Mouse (Mus musculus) forebrain, embryonic 15.5 days (tissue): ENCODE data around the gene Slc22a2. TPM values are rescaled to one million over a fixed set of nuclear protein-coding genes. Genes with fewer than 3 reads are reported as not detected.
"Not testable (repeated sequence)": the region's sequence is repeated elsewhere in the genome, so short reads cannot be mapped to it uniquely, and the experiment has no call there.

Source experiments
- ATAC-seq: fragments of 200-750 bp; cut with Nextera tagmentation; replicated peaks from 2 replicates; pipeline ENCODE4 v1.8.0; 2017; ENCODE audit warnings: mild to moderate bottlenecking, moderate TSS enrichment, moderate library complexity
- H3K27ac ChIP-seq: fragments of 300-500 bp; sonication (generic); replicated peaks from 2 replicates; pipeline ENCODE4 v1.5.1; 2015; ENCODE audit warnings: mild to moderate bottlenecking, inconsistent platforms
- H3K27me3 ChIP-seq: fragments of 300-500 bp; sonication (generic); 2 replicates; pipeline ENCODE4 v1.6.1; 2015; ENCODE audit warnings: inconsistent platforms
- H3K36me3 ChIP-seq: fragments of 300-500 bp; sonication (generic); 2 replicates; pipeline ENCODE4 v1.6.1; 2015; ENCODE audit warnings: mild to moderate bottlenecking, inconsistent platforms
- H3K4me1 ChIP-seq: fragments of 300-500 bp; sonication (generic); 2 replicates; pipeline ENCODE4 v1.6.1; 2015; ENCODE audit warnings: inconsistent platforms
- H3K4me2 ChIP-seq: fragments of 300-500 bp; sonication (generic); replicated peaks from 2 replicates; pipeline ENCODE4 v1.6.1; 2015; ENCODE audit warnings: mild to moderate bottlenecking, inconsistent platforms
- H3K4me3 ChIP-seq: fragments of 300-500 bp; sonication (generic); 2 replicates; pipeline ENCODE4 v1.5.1; 2015; ENCODE audit warnings: mild to moderate bottlenecking, inconsistent platforms
- H3K9ac ChIP-seq: fragments of 300-500 bp; sonication (generic); replicated peaks from 2 replicates; pipeline ENCODE4 v1.6.1; 2015; ENCODE audit warnings: mild to moderate bottlenecking, inconsistent platforms
- H3K9me3 ChIP-seq: fragments of 300-500 bp; sonication (generic); 2 replicates; pipeline ENCODE4 v1.6.1; 2016; ENCODE audit warnings: inconsistent platforms
- WGBS: fragments of 180-500 bp; shearing (Covaris S2); methylation state at CpG from one replicate; pipeline ENCODE4 v1.1.7; 2015; ENCODE audit warnings: mixed read lengths; 5-methylcytosine and 5-hydroxymethylcytosine counted together
- polyA plus RNA-seq: library from polyadenylated mRNA; unstranded; fragments of >200 nt; fragmentation: Nextera tagmentation; extraction: Ambion mirVana; gene quantifications from 2 replicates; pipeline ENCODE4 v1.2.1, GENCODE M21; 2015

Slc22a2 gene
- polyA plus RNA-seq, 1 experiment from 2014 or later, result 0.50 TPM

GRCm38 (mm10) chr17:12671029-12671605 lies 87.2 kb downstream of the Slc22a2 start:
- no peak overlapping the region for H3K4me2 ChIP-seq
- H3K27me3 ChIP-seq, result no peaks in the 10 kb centered on the region
- no peaks in the 10 kb centered on the region for H3K4me1 ChIP-seq
- no peak overlapping the region for H3K9ac ChIP-seq
- no peak overlapping the region for H3K4me3 ChIP-seq
- H3K27ac ChIP-seq, result no peak overlapping the region
- H3K9me3 ChIP-seq, result no peaks in the 10 kb centered on the region
- ATAC-seq, result no peak
- WGBS, result 92% methylated on average over 5 of the region's 5 CpGs
- H3K36me3 ChIP-seq, result no peaks in the 10 kb centered on the region

DNA sequence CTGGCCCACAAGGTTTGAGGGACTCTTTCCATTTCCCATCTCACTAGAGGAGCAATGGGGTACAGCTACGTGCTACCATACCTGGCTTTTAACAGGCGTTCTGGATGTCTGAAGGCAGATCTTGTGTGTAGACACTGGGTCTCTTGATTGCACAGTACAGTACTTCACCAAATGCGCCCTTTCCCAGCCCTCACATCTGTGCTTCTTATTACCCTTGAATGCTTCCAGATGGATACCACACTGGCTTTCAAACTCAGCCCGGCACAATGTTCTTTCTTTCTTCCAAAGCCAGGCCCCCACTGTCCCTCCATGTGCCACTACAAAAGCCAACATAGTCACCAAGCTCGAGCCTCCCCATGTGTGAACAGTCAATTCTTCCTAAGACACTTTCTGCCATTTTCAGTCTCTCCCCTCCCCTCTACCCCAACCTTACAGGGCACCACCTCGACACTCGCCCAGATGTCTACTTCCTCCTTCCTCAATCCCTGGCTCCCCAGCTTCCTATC lies 88.4 kb downstream of the Slc22a2 start:
- Histone ChIP-seq H3K9ac (no peak overlapping the region), H3K4me3 (no peak overlapping the region), H3K27ac (no peak overlapping the region), H3K27me3 (no peaks in the 10 kb centered on the region), H3K4me1 (no peaks in the 10 kb centered on the region), H3K36me3 (no peaks in the 10 kb centered on the region), H3K4me2 (no peak overlapping the region), H3K9me3 (no peaks in the 10 kb centered on the region)
- WGBS, result 84% methylated on average over 7 of the region's 7 CpGs
- no peak for ATAC-seq

DNA sequence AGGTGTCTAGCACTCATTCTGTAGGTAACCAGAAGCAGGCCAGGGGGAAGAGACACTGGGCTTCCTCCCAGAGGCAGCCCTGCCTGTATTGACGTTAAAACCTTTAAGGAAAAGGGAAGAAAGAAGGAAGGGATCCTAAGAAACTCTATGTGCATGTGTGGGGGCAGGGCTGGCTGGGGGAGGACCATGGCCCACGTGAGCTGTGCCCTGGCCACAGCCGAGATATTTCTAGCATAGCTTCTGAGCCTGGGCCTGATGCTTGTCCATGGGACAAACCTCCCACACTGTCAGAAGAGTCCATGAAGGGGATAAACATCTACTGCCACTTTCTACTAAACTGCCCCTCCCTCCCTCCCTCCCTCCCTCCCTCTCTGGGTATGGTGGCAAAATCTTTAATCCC lies 89.9 kb downstream of the Slc22a2 start:
- no peaks in the 10 kb centered on the region for H3K36me3 ChIP-seq
- no peaks in the 10 kb centered on the region for H3K4me1 ChIP-seq
- H3K27ac ChIP-seq, result no peak overlapping the region
- no peaks in the 10 kb centered on the region for H3K9me3 ChIP-seq
- WGBS, result 74% methylated on average over 3 of the region's 3 CpGs
- no peak overlapping the region for H3K4me2 ChIP-seq
- ATAC-seq, result no peak
- H3K9ac ChIP-seq, result no peak overlapping the region
- H3K4me3 ChIP-seq, result no peak overlapping the region
- no peaks in the 10 kb centered on the region for H3K27me3 ChIP-seq

GRCm38 (mm10) chr17:12674980-12675379 lies 91.0 kb downstream of the Slc22a2 start:
- not testable (repeated sequence) for H3K4me3 ChIP-seq, H3K9me3 ChIP-seq, H3K36me3 ChIP-seq, H3K4me2 ChIP-seq, H3K9ac ChIP-seq, ATAC-seq, H3K4me1 ChIP-seq, H3K27me3 ChIP-seq, H3K27ac ChIP-seq
- WGBS, result 93% methylated on average over 7 of the region's 7 CpGs

DNA sequence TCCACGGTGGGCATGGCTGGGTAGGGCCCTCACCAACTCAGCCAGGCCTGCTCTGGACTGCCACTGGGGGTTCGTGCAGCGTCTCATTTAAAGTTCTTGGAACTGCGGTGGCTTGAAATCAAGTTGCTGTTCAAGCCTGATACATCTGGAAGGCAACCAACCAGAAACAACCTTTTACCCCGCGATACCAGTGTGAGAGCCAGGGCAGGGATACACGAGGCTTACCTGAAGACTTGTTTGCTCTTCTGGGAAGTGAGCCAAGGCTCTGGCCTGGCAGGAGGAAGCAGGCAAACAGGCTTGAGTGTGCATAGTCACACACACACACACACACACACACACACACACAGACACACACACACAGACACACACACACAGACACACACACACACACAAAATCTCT lies 91.7 kb downstream of the Slc22a2 start, which contains the start of gene Slc22a1:
Gene Slc22a1, minus strand, starts transcription at position 184 of the 400 bp plus-strand sequence.
- no peak for ATAC-seq
- Histone ChIP-seq H3K9me3 (no peaks in the 10 kb centered on the region), H3K4me1 (no peaks in the 10 kb centered on the region), H3K27ac (no peak within 1 kb of the TSS), H3K27me3 (no peaks in the 10 kb centered on the region), H3K9ac (no peak within 1 kb of the TSS), H3K36me3 (no peaks in the 10 kb centered on the region), H3K4me3 (no peak within 1 kb of the TSS), H3K4me2 (no peak within 1 kb of the TSS)
- WGBS, result 78% methylated on average over 7 of the region's 7 CpGs

GRCm38 (mm10) chr17:12677139-12677538 lies 93.2 kb downstream of the Slc22a2 start:
- Histone ChIP-seq H3K4me2 (no peak overlapping the region), H3K9me3 (no peaks in the 10 kb centered on the region), H3K4me3 (no peak overlapping the region)

More at GRCm38 (mm10) chr17:12677139-12677538, 93.2 kb downstream of the Slc22a2 start:
- Histone ChIP-seq H3K27me3 (no peaks in the 10 kb centered on the region), H3K27ac (no peak overlapping the region), H3K4me1 (no peaks in the 10 kb centered on the region), H3K36me3 (no peaks in the 10 kb centered on the region), H3K9ac (no peak overlapping the region)
- no peak for ATAC-seq

Other genes starting within 250 kb of the Slc22a2 start
- 0.23 TPM in 1 of 2 replicates, not detected in the other for gene Plg, start 205.5 kb upstream of the Slc22a2 start, polyA plus RNA-seq
- gene Slc22a3, start 76.4 kb upstream of the Slc22a2 start, polyA plus RNA-seq, result 0.15 and 0.51 TPM in 2 replicates
- not detected in 2 replicates for gene Slc22a1, start 91.7 kb downstream of the Slc22a2 start, polyA plus RNA-seq
- 10.8 and 11.0 TPM in 2 replicates for gene Igf2r, start 185.5 kb downstream of the Slc22a2 start, polyA plus RNA-seq